Mouse (Mus musculus): ENCODE data around the gene Uchl3. TPM values are rescaled to one million over a fixed set of nuclear protein-coding genes. Genes with fewer than 3 reads are reported as not detected.

The Uchl3 gene
- 10 to 100 TPM; 13.2 to 14.5 TPM for total RNA-seq (2023)

GRCm38 (mm10) chr14:101653581-101654525, at the start of gene Uchl3:
Uchl3 (plus strand) TSS chr14:101653967.

GRCm38 (mm10) chr14:101608519-101609368, 45.0 kb upstream of the Uchl3 start, which contains the start of gene Tbc1d4:
Tbc1d4 (minus strand) TSS chr14:101609191.

GRCm38 (mm10) chr14:101640153-101640843, 13.5 kb upstream of the Uchl3 start, which contains the start of gene Commd6:
Commd6 (minus strand) TSS chr14:101640686.

DNA sequence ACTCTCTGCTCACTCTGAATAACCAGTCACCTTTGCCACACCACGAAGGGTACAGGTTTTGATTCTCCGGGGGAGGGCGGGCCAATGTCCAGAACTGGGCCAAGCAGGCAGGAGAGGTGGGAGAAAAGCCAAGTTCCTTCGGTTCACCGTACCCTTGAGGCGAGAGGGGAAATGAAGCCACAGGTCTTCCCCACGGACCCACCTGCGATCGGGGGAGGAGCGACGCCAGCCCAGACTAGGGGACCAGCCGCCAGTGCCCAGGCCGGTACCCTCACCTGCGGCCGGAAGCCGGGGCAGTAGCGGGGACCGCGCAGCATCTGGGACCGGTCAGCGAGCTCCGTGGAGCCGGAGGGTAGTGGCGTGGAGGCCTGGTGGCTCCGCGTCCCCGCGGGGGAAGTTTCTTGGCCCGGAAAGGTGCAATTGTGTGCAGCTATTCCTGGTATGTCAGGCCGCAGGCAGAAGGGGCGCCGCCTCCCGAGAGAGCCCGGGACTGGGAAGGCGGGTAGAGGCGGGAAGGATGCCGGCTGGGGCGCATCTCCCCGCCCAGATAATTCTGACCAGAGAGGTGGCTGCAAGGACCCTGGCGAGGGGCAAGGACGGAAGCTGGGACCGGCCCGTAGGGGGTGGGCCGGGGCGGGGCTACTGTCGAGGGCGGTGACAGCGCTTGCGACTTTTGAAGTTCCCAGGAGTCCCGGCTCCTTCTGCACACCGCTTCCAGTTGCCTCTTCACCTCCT, 75.6 kb downstream of the Uchl3 start, which contains the start of the genes Gm9922 and Lmo7:
Gm9922 (minus strand) TSS at position 578 of the 735 bp plus-strand sequence.
Lmo7 (plus strand) TSS at position 721 of the 735 bp plus-strand sequence.

Other genes starting within 250 kb of the Uchl3 start
- 1 to 10 TPM; 3.5 to 5.7 TPM for gene Tbc1d4, start 44.8 kb upstream of the Uchl3 start, total RNA-seq (2023)
- 10 to 100 TPM; 33.0 to 35.5 TPM for gene Commd6, start 13.3 kb upstream of the Uchl3 start, total RNA-seq (2023)
- not detected for gene Gm9922, start 75.8 kb downstream of the Uchl3 start, total RNA-seq (2023)
- gene Lmo7, start 76.0 kb downstream of the Uchl3 start, total RNA-seq (2023): under 1 TPM; 0.49 to 0.61 TPM

All from neutrophil, adult 83 days (primary cell).